Mouse (Mus musculus): ENCODE data around the gene Fut7.

- TF ChIP-seq CTCF (IDR thresholded peaks at IDR 0.05; ENCODE audit: borderline replicate concordance, extremely low read depth, insufficient read depth, insufficient read length) (no peak), POLR2A (IDR thresholded peaks at IDR 0.05; ENCODE audit: borderline replicate concordance, extremely low read depth, insufficient read depth, insufficient read length, poor library complexity, severe bottlenecking) (no peak)
Measured at GRCm38 (mm10) chr2:25391266-25391665, 31.8 kb upstream of the Fut7 start.
